Mouse (Mus musculus): ENCODE data around the gene Cacnb1. TPM values are rescaled to one million over a fixed set of nuclear protein-coding genes. Genes with fewer than 3 reads are reported as not detected.

Cacnb1 gene
- polyA plus RNA-seq, 1 experiment from 2014 or later: 38.2 TPM

DNA sequence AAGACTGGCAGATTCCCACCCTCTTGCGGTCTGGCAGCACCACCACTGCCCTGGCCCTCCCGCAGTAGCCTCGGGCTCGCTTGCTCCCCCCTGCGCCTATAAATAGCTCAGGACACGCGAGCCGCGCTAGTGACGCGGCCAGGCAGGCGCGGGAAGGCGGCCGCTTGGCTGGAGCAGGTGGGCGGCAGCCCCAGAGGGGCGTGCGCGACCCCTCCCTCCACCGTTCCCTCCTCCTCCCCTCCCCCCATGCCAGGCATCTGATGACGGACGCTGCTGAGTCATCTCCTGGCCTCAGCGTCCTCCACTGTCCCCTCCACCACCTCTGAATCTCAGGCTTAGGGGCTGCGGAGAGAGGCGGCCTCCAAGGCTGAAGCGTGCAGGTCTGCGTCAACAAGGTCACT lies 13.1 kb upstream of the Cacnb1 start:
- Histone ChIP-seq H3K4me3 (peak overlapping the region; percentile 27), H3K4me2 (replicated peaks) (peak overlapping the region; percentile 77), H3K9me3 (no peaks in the 10 kb centered on the region), H3K36me3 (peaks cover 11% of the 10 kb centered on the region), H3K27ac (no peak overlapping the region), H3K4me1 (peaks cover 20% of the 10 kb centered on the region), H3K9ac (peak overlapping the region; percentile 44), H3K27me3 (replicated peaks) (peaks cover 13% of the 10 kb centered on the region; the same call in 1 of the 2 replicates)
- under 1% methylated on average over 27 of the region's 27 CpGs for WGBS
- peak; percentile 67 for ATAC-seq (ENCODE audit: low FRiP score, low read depth)

GRCm38 (mm10) chr11:98034840-98035239 lies 12.0 kb upstream of the Cacnb1 start:
- Histone ChIP-seq H3K4me2 (replicated peaks) (0 out of 2 replicates have a peak overlapping the region, but pooled peaks have one; percentile 23), H3K9me3 (no peaks in the 10 kb centered on the region), H3K4me3 (no peak overlapping the region), H3K27ac (no peak overlapping the region), H3K9ac (no peak overlapping the region), H3K27me3 (replicated peaks) (peaks cover 13% of the 10 kb centered on the region; the same call in 1 of the 2 replicates), H3K36me3 (peaks cover 16% of the 10 kb centered on the region), H3K4me1 (peaks cover 20% of the 10 kb centered on the region)
- peak; percentile 23; the same call in 1 of the 2 replicates for ATAC-seq (ENCODE audit: low FRiP score, low read depth)
- WGBS: 14% methylated on average over 4 of the region's 4 CpGs

DNA sequence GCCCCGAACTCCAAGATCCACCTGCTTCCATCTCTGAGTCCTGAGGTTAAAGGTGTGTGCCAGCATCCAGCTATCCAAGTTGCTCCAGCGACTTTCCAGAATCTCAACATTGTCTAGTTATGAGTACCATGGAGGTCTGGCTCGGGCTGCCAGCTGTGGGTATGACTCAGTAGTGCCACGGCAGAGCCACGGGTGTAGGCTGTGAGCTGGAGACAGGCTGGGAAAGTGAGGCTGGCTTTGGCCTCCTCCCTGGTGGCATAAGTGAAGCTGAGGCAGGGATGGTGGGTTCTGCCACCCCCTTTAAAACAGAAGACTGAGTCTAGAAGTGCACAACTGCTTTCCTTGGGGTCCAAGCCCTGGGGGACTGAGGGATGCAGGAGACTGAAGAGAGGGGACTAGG lies 11.2 kb upstream of the Cacnb1 start:
- Histone ChIP-seq H3K4me3 (no peak overlapping the region), H3K27ac (no peak overlapping the region), H3K9me3 (no peaks in the 10 kb centered on the region), H3K4me2 (replicated peaks) (no peak overlapping the region), H3K36me3 (peaks cover 23% of the 10 kb centered on the region), H3K4me1 (peaks cover 20% of the 10 kb centered on the region), H3K9ac (no peak overlapping the region), H3K27me3 (replicated peaks) (peaks cover 13% of the 10 kb centered on the region; the same call in 1 of the 2 replicates)
- 84% methylated on average over 5 of the region's 5 CpGs for WGBS
- no peak for ATAC-seq (ENCODE audit: low FRiP score, low read depth)

DNA sequence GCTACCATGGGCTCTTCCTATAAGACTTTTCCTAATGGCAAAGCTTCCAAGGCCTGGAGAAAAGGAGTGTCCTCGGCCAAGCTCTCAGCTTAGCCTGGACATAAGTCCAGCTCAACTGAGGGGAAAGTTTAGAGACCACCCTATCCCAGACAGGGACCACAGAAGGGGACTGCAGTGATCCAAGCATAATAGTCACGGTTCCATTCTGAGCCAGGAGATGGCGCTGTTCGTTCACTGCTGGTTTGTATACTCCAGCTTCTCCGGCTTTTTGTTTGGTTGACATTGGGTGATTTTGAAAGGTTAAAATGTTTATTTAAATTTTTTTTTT lies 8.6 kb upstream of the Cacnb1 start:
- H3K4me2 ChIP-seq (replicated peaks): no peak overlapping the region

GRCm38 (mm10) chr11:98030701-98031442 lies 8.0 kb upstream of the Cacnb1 start:
- H3K9me3 ChIP-seq: no peaks in the 10 kb centered on the region
- no peak overlapping the region for H3K9ac ChIP-seq
- H3K4me3 ChIP-seq: no peak overlapping the region
- 52% methylated on average over 5 of the region's 5 CpGs for WGBS
- no peak for ATAC-seq (ENCODE audit: low FRiP score, low read depth)
- H3K4me1 ChIP-seq: peaks cover 18% of the 10 kb centered on the region
- no peak overlapping the region for H3K4me2 ChIP-seq (replicated peaks)
- H3K27me3 ChIP-seq (replicated peaks): no peaks in the 10 kb centered on the region
- H3K27ac ChIP-seq: no peak overlapping the region
- H3K36me3 ChIP-seq: peaks cover 33% of the 10 kb centered on the region

More for the DNA sequence above, 8.6 kb upstream of the Cacnb1 start:
- Histone ChIP-seq H3K9ac (no peak overlapping the region), H3K36me3 (peaks cover 33% of the 10 kb centered on the region), H3K9me3 (no peaks in the 10 kb centered on the region), H3K4me3 (no peak overlapping the region), H3K4me1 (peaks cover 20% of the 10 kb centered on the region), H3K27ac (no peak overlapping the region), H3K27me3 (replicated peaks) (0 out of 2 replicates have a peak, but pooled peaks cover under 1% of the 10 kb centered on the region)
- WGBS: 7% methylated on average over 5 of the region's 5 CpGs
- no peak for ATAC-seq (ENCODE audit: low FRiP score, low read depth)

- Histone ChIP-seq H3K4me2 (replicated peaks) (peak overlapping the region; percentile 75), H3K4me1 (peaks cover 18% of the 10 kb centered on the region; the same call in 1 of the 2 replicates), H3K9ac (peak overlapping the region; percentile 99), H3K27ac (no peak overlapping the region), H3K4me3 (peak overlapping the region; percentile 100), H3K36me3 (peaks cover 33% of the 10 kb centered on the region), H3K9me3 (no peaks in the 10 kb centered on the region), H3K27me3 (replicated peaks) (no peaks in the 10 kb centered on the region)
- no peak for ATAC-seq (ENCODE audit: low FRiP score, low read depth)
- 20% methylated on average over 7 of the region's 7 CpGs for WGBS
Measured at GRCm38 (mm10) chr11:98027785-98028184, 5.0 kb upstream of the Cacnb1 start.

- ATAC-seq (ENCODE audit: low FRiP score, low read depth): no peak; the same call in 1 of the 2 replicates
- Histone ChIP-seq H3K9me3 (no peaks in the 10 kb centered on the region), H3K27ac (peak overlapping the region; percentile 43; the same call in 1 of the 2 replicates), H3K9ac (peak overlapping the region; percentile 99), H3K4me1 (peaks cover 18% of the 10 kb centered on the region; the same call in 1 of the 2 replicates), H3K27me3 (replicated peaks) (no peaks in the 10 kb centered on the region), H3K4me2 (replicated peaks) (peak overlapping the region; percentile 75), H3K36me3 (peaks cover 33% of the 10 kb centered on the region), H3K4me3 (peak overlapping the region; percentile 100)
- under 1% methylated on average over 18 of the region's 18 CpGs for WGBS
Measured at GRCm38 (mm10) chr11:98027297-98027688, 4.5 kb upstream of the Cacnb1 start.

DNA sequence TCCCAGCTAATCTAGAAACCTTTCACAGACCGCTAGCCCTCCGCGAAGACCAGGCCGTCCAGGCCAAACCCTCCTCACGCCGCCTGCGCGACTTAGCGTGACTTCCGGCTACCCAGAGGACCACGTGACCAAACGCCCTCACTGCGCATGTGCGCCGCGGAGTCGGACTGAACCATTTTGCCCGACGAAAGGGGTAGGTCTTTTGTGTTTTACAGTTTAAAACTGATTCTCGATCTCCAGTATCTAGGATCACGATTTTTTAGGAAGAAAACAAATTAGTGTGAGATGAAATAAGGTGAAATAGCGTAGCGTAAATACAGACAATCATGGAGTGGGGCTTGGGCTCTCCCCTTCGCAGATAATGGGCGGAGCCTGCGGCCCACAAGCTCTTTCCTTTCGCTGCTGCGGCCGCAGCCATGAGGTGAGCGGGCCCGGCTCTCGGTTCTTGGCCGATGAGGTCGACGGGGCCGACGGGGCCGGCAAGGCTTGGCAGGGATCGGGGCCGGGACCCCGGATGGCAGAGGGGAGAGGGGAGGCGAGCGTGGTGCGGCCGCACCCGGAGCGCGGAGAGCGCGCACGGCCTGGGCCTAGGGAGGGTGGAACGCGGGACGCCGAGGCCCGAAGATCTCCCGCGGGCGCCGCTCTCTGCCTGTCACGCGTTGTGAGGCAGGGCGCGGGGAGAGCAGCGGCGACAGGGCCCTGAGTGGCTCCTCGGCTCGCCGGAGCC lies 3.9 kb upstream of the Cacnb1 start, which contains the start of gene Rpl19:
Gene Rpl19, plus strand, starts transcription at position 141 of the 727 bp plus-strand sequence.
- Histone ChIP-seq H3K27me3 (replicated peaks) (no peaks in the 10 kb centered on the region), H3K36me3 (peaks cover 33% of the 10 kb centered on the region), H3K9me3 (no peaks in the 10 kb centered on the region), H3K4me1 (peaks cover 20% of the 10 kb centered on the region), H3K27ac (peak within 1 kb of the TSS; percentile 78; the same call in 1 of the 2 replicates), H3K4me3 (peak within 1 kb of the TSS; percentile 100), H3K9ac (peak within 1 kb of the TSS; percentile 99), H3K4me2 (replicated peaks) (peak within 1 kb of the TSS; percentile 75)
- under 1% methylated on average over 69 of the region's 69 CpGs for WGBS
- ATAC-seq (ENCODE audit: low FRiP score, low read depth): peak; percentile 54; the same call in 1 of the 2 replicates

- Histone ChIP-seq H3K36me3 (peaks cover 31% of the 10 kb centered on the region), H3K9me3 (no peaks in the 10 kb centered on the region), H3K4me2 (replicated peaks) (peak overlapping the region; percentile 75), H3K27ac (peak overlapping the region; percentile 78; the same call in 1 of the 2 replicates), H3K4me1 (peaks cover 26% of the 10 kb centered on the region), H3K9ac (peak overlapping the region; percentile 99), H3K4me3 (peak overlapping the region; percentile 100), H3K27me3 (replicated peaks) (no peaks in the 10 kb centered on the region)
- WGBS: 6% methylated on average over 15 of the region's 15 CpGs
- no peak for ATAC-seq (ENCODE audit: low FRiP score, low read depth)
Measured at GRCm38 (mm10) chr11:98026248-98026569, 3.4 kb upstream of the Cacnb1 start.

DNA sequence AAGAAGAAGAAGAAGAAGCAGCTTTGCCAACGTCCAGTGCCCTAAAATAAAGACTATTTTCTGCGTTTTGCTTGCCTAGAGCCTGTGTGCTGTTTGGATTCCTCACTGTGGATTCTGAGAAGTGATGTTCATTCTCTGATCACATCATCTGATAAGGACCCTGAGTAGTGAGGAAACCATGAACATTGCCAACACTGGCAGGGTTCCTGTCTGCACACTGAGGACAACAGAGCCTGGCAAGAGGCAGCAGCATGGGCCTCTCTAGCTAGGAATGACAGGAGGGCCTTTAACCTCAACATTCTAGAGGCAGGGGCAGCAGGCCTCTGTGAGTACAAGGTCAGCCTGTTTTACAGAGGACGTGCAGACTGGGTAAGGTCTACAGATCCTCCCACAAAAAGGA lies 1.7 kb upstream of the Cacnb1 start:
- no peaks in the 10 kb centered on the region for H3K27me3 ChIP-seq (replicated peaks)
- peaks cover 14% of the 10 kb centered on the region for H3K36me3 ChIP-seq
- no peak overlapping the region for H3K9ac ChIP-seq
- no peaks in the 10 kb centered on the region for H3K9me3 ChIP-seq
- peaks cover 43% of the 10 kb centered on the region for H3K4me1 ChIP-seq
- no peak overlapping the region for H3K4me3 ChIP-seq
- no peak overlapping the region for H3K27ac ChIP-seq
- H3K4me2 ChIP-seq (replicated peaks): no peak overlapping the region
- ATAC-seq (ENCODE audit: low FRiP score, low read depth): no peak
- WGBS: 91% methylated on average over 3 of the region's 3 CpGs

DNA sequence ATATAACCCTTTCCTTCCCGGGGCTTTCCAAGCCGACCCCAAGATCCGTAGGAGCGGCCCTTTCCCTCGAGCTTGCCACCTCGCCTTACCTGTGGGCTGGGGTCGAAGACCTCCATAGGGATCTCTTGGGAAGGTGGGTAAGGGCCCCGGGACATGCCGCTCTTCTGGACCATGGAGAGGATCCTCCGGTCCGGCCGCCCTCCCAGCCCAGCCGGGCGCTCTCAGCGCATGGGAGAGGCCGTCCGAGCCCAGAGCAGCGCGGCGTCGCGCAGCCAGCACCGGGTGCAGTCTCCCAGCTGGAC lies 630 bp downstream of the Cacnb1 start:
- Histone ChIP-seq H3K27ac (peak overlapping the region; percentile 88), H3K4me2 (replicated peaks) (peak overlapping the region; percentile 82), H3K4me3 (peak overlapping the region; percentile 86), H3K36me3 (peaks cover 12% of the 10 kb centered on the region), H3K9me3 (no peaks in the 10 kb centered on the region), H3K4me1 (peaks cover 53% of the 10 kb centered on the region), H3K27me3 (replicated peaks) (no peaks in the 10 kb centered on the region), H3K9ac (peak overlapping the region; percentile 88)
- under 1% methylated on average over 23 of the region's 23 CpGs for WGBS
- ATAC-seq (ENCODE audit: low FRiP score, low read depth): no peak; the same call in none of the 2 replicates

DNA sequence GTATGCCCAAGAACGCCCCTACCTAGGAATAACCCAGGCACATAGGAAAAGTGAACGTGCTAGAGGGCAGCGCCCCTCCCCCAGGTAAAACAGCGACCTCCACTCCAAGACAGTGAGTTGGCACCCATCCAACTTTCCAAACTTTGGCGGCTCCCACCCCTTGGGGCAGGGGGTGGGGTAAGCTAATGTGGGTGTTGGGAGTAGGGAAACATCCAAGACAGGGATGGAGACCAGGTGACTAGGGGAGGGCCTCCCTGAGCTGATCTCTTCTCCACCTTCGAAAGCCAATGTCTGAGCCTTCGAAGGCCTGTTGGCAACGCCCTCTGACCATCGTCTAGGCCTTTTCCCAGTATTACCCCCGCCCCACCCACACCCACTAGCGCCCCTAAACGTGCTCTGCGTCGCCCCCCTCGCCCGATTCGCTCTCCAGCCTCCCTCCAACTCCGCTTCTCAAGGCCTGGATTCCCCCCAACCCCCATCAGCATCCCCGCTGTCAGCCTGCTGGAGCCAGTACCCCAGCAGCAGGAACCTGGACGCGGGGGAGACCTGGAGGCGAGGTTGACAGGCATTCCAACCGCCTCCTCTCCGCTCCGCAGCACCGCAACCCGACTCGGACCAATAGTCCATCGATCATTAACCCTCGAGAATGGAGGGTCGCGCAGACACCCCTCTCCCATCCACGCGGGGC lies 1.1 kb downstream of the Cacnb1 start:
- Histone ChIP-seq H3K4me2 (replicated peaks) (peak overlapping the region; percentile 82), H3K36me3 (peaks cover 17% of the 10 kb centered on the region), H3K9me3 (no peaks in the 10 kb centered on the region), H3K9ac (peak overlapping the region; percentile 88), H3K4me1 (peaks cover 53% of the 10 kb centered on the region), H3K27me3 (replicated peaks) (no peaks in the 10 kb centered on the region), H3K27ac (peak overlapping the region; percentile 88), H3K4me3 (peak overlapping the region; percentile 86)
- 4% methylated on average over 34 of the region's 34 CpGs for WGBS
- ATAC-seq (ENCODE audit: low FRiP score, low read depth): peak; percentile 11
